Mouse (Mus musculus) intestine, embryonic 14.5 days (tissue): ENCODE measurements at regions not wholly inside any gene's neighbourhood (a gene's known extent, or its start where the extent isn't known, plus 50 kb on each side); places are given as distances from the start of the nearest gene placed in this dataset.

Source experiments
- ATAC-seq: fragments of 200-750 bp; cut with Nextera tagmentation; replicated peaks from 2 replicates; pipeline ENCODE4 v1.8.0; 2017; ENCODE audit warnings: low read depth, moderate number of reproducible peaks, moderate TSS enrichment, moderate library complexity; ENCODE audit not compliant: low FRiP score, low TSS enrichment
- DNase-seq: peaks from one replicate; pipeline ENCODE4 v3.0.0-alpha.2; 2018; ENCODE audit warnings: low spot score
- H3K27ac ChIP-seq: fragments of 300-500 bp; sonication (generic); 2 replicates; pipeline ENCODE4 v1.5.1; 2014; ENCODE audit warnings: low read depth, mild to moderate bottlenecking, control low read depth
- H3K27me3 ChIP-seq: fragments of 300-500 bp; sonication (generic); replicated peaks from 2 replicates; pipeline ENCODE4 v1.6.1; 2014; ENCODE audit warnings: low read length, control low read depth; ENCODE audit not compliant: control insufficient read depth, insufficient read depth
- H3K36me3 ChIP-seq: fragments of 300-500 bp; sonication (generic); 2 replicates; pipeline ENCODE4 v1.6.1; 2014; ENCODE audit warnings: low read length, control low read depth; ENCODE audit not compliant: control insufficient read depth, insufficient read depth
- H3K4me1 ChIP-seq: fragments of 300-500 bp; sonication (generic); replicated peaks from 2 replicates; pipeline ENCODE4 v1.6.1; 2014; ENCODE audit warnings: low read length, control low read depth, mixed read lengths; ENCODE audit not compliant: control insufficient read depth, insufficient read depth
- H3K4me2 ChIP-seq: fragments of 300-500 bp; sonication (generic); 2 replicates; pipeline ENCODE4 v1.6.1; 2014; ENCODE audit warnings: low read length
- H3K4me3 ChIP-seq: fragments of 300-500 bp; sonication (generic); 2 replicates; pipeline ENCODE4 v1.5.1; 2014; ENCODE audit warnings: low read depth, low read length, control low read depth, mixed read lengths
- H3K9ac ChIP-seq: fragments of 300-500 bp; sonication (generic); 2 replicates; pipeline ENCODE4 v1.6.1; 2014; ENCODE audit warnings: mild to moderate bottlenecking, low read length
- H3K9me3 ChIP-seq: fragments of 300-500 bp; sonication (generic); 2 replicates; pipeline ENCODE4 v1.6.1; 2016; ENCODE audit warnings: low read length, control low read depth; ENCODE audit not compliant: control insufficient read depth
- WGBS: fragments of 180-500 bp; shearing (Covaris S2); extraction: QIAGEN DNeasy Blood & Tissue Kit; methylation state at CpG from one replicate; pipeline ENCODE4 v1.1.7; 2014; 5-methylcytosine and 5-hydroxymethylcytosine counted together

DNA sequence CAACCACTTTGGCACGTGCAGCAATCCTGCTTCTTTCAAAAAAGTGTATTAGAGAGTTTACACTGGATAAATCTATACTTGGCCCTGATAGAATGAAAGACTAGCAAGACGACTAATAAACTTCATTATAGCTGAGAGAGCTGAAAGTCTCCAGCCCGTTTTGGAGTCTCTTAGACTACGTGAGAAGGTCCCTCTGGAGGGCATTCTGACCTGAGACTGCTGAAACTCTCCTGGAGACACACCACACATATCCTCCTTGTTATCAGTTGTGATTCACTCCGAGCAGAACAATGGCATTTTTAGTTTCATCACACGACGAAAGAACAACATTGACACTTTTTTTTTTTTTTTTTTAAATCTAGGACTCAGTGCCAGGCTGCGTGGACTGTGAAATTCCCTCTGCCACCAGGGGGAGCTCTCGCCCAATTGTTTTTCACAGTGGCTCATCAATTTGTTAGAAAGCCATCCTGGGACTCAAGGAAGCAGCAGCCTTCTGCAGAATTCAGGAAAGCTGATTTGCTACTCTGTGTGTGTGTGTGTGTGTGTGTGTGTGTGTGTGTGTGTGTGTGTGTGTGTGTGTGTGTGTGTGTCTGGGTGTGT is 1467.0 kb upstream of the Slc10a2 start:
- WGBS, result 26% methylated on average over 9 of the region's 9 CpGs
- H3K4me1 ChIP-seq, result no peaks in the 10 kb centered on the region
- H3K9me3 ChIP-seq, result no peaks in the 10 kb centered on the region
- H3K4me2 ChIP-seq, result no peak overlapping the region
- H3K27ac ChIP-seq, result no peak overlapping the region
- no peak overlapping the region for H3K9ac ChIP-seq
- no peak overlapping the region for H3K4me3 ChIP-seq
- H3K27me3 ChIP-seq, result no peaks in the 10 kb centered on the region
- ATAC-seq, result peak; percentile 27; the same call in 1 of the 2 replicates
- H3K36me3 ChIP-seq, result no peaks in the 10 kb centered on the region
- peak; percentile 95 for DNase-seq

GRCm38 (mm10) chr8:6550965-6551364 is 1445.8 kb upstream of the Slc10a2 start:
- DNase-seq, result no peak
- Histone ChIP-seq H3K27me3 (no peaks in the 10 kb centered on the region), H3K9me3 (no peaks in the 10 kb centered on the region), H3K36me3 (no peaks in the 10 kb centered on the region), H3K4me2 (no peak overlapping the region), H3K4me1 (no peaks in the 10 kb centered on the region), H3K9ac (no peak overlapping the region), H3K27ac (no peak overlapping the region), H3K4me3 (no peak overlapping the region)
- ATAC-seq, result no peak

GRCm38 (mm10) chr8:6527171-6527570 is 1422.0 kb upstream of the Slc10a2 start:
- H3K36me3 ChIP-seq, result no peaks in the 10 kb centered on the region
- H3K4me2 ChIP-seq, result no peak overlapping the region
- DNase-seq (no peak), ATAC-seq (no peak)
- no peaks in the 10 kb centered on the region for H3K9me3 ChIP-seq
- H3K4me3 ChIP-seq, result no peak overlapping the region
- 61% methylated on average over 5 of the region's 5 CpGs for WGBS
- no peaks in the 10 kb centered on the region for H3K27me3 ChIP-seq
- no peak overlapping the region for H3K27ac ChIP-seq
- no peak overlapping the region for H3K9ac ChIP-seq
- H3K4me1 ChIP-seq, result no peaks in the 10 kb centered on the region

- ATAC-seq (no peak), DNase-seq (no peak)
- no peak overlapping the region for H3K4me3 ChIP-seq
- H3K4me2 ChIP-seq, result no peak overlapping the region
- H3K36me3 ChIP-seq, result no peaks in the 10 kb centered on the region
- no peaks in the 10 kb centered on the region for H3K9me3 ChIP-seq
- H3K27ac ChIP-seq, result no peak overlapping the region
- no peaks in the 10 kb centered on the region for H3K27me3 ChIP-seq
- no peak overlapping the region for H3K9ac ChIP-seq
- no peaks in the 10 kb centered on the region for H3K4me1 ChIP-seq
Observed at GRCm38 (mm10) chr8:6515882-6516682, 1410.9 kb upstream of the Slc10a2 start.

- no peak overlapping the region for H3K4me3 ChIP-seq
- 38% methylated on average over 1 of the region's 1 CpGs for WGBS
- no peak overlapping the region for H3K27ac ChIP-seq
- H3K9ac ChIP-seq, result no peak overlapping the region
- no peaks in the 10 kb centered on the region for H3K9me3 ChIP-seq
- DNase-seq, result no peak
- H3K36me3 ChIP-seq, result no peaks in the 10 kb centered on the region
- no peak overlapping the region for H3K4me2 ChIP-seq
- no peak for ATAC-seq
- no peaks in the 10 kb centered on the region for H3K4me1 ChIP-seq
- H3K27me3 ChIP-seq, result no peaks in the 10 kb centered on the region
Observed at GRCm38 (mm10) chr8:6492453-6492852, 1387.3 kb upstream of the Slc10a2 start.

- Histone ChIP-seq H3K9me3 (no peaks in the 10 kb centered on the region), H3K4me1 (no peaks in the 10 kb centered on the region), H3K4me3 (no peak overlapping the region), H3K36me3 (no peaks in the 10 kb centered on the region), H3K9ac (no peak overlapping the region), H3K27me3 (no peaks in the 10 kb centered on the region), H3K4me2 (no peak overlapping the region), H3K27ac (no peak overlapping the region)
- no peak for DNase-seq
- 86% methylated on average over 1 of the region's 1 CpGs for WGBS
- no peak for ATAC-seq
Observed at GRCm38 (mm10) chr8:6481966-6482365, 1376.8 kb upstream of the Slc10a2 start.

GRCm38 (mm10) chr8:6471089-6471488 is 1365.9 kb upstream of the Slc10a2 start:
- 86% methylated on average over 3 of the region's 3 CpGs for WGBS
- DNase-seq (no peak), ATAC-seq (no peak)
- Histone ChIP-seq H3K9me3 (no peaks in the 10 kb centered on the region), H3K36me3 (no peaks in the 10 kb centered on the region), H3K27me3 (no peaks in the 10 kb centered on the region), H3K4me3 (no peak overlapping the region), H3K4me2 (no peak overlapping the region), H3K4me1 (no peaks in the 10 kb centered on the region), H3K9ac (no peak overlapping the region), H3K27ac (no peak overlapping the region)

DNA sequence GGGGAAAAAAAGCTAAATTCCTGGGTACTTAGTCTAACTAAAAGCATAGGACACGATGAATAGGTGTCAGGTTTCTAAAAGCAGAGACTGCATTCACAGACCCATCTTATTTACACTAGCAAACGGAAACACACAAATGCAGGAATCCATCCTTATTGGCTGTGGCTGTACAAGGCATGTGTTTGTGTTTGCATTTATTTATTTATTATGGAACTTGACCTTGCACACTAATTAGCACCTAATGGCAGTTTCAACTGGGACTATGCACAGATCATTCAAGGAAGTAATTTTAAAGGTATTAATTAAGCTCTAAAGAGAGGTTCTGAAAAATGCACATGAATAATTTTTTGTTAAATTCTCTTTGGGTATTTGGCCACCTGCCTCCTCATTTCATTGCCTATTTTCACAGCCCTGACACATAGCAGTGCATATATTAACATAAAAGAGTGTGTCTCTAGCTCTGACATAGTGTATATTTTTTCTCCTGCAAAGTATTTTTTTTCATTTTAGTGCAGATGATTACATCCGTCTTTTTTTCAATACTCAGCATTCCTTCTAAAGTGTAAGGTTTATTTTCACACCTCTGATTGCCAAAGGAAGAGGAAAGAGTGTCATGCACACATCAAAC is 1351.5 kb upstream of the Slc10a2 start:
- Histone ChIP-seq H3K27ac (no peak overlapping the region), H3K9me3 (no peaks in the 10 kb centered on the region), H3K36me3 (no peaks in the 10 kb centered on the region), H3K4me1 (no peaks in the 10 kb centered on the region), H3K27me3 (no peaks in the 10 kb centered on the region), H3K4me3 (no peak overlapping the region), H3K9ac (no peak overlapping the region), H3K4me2 (no peak overlapping the region)
- 53% methylated on average over 3 of the region's 3 CpGs for WGBS
- no peak for DNase-seq
- no peak for ATAC-seq
